Mouse (Mus musculus): ENCODE results near the gene Sry. TPM values are rescaled to one million over a fixed set of nuclear protein-coding genes. Genes with fewer than 3 reads are reported as not detected.

Gene Sry
- total RNA-seq (2014; rRNA removed) (not detected in 2 replicates), polyA plus RNA-seq (2015; fragmentation: Nextera tagmentation; extraction: Ambion mirVana) (not detected in 2 replicates)

- Histone ChIP-seq H3K9ac (replicated peaks; ENCODE audit: low read length) (no peak within 1 kb of the TSS), H3K27me3 (ENCODE audit: insufficient read depth, low read length) (no peaks in the 10 kb centered on the region), H3K4me2 (ENCODE audit: low read depth, low read length) (no peak within 1 kb of the TSS), H3K9me3 (ENCODE audit: low read length) (no peaks in the 10 kb centered on the region), H3K27ac (no peak within 1 kb of the TSS), H3K36me3 (ENCODE audit: insufficient read depth, low read length) (no peaks in the 10 kb centered on the region), H3K4me3 (ENCODE audit: low read length) (no peak within 1 kb of the TSS), H3K4me1 (ENCODE audit: insufficient read depth, low read length) (no peaks in the 10 kb centered on the region)
- DNase-seq (ENCODE audit: low spot score), result no peak
- TF ChIP-seq CTCF (IDR thresholded peaks at IDR 0.05; ENCODE audit: low read depth), result no peak
- WGBS, result no CpG with 5 or more reads among the region's 2 CpGs
- no peak for ATAC-seq
Measured at GRCm38 (mm10) chrY:2663558-2663957, at the start of gene Sry. TSS of gene Sry (minus strand) at chrY:2663658.

Other genes with a start within 250 kb of the Sry start
- gene H2al2c, start 64.6 kb downstream of the Sry start, total RNA-seq (2014; rRNA removed), result not detected in 2 replicates
- gene H2al2c, start 64.6 kb downstream of the Sry start, polyA plus RNA-seq (2015; fragmentation: Nextera tagmentation; extraction: Ambion mirVana), result not detected in 2 replicates
- gene H2al2b, start 57.0 kb upstream of the Sry start, total RNA-seq (2014; rRNA removed), result not detected in 2 replicates
- not detected in 2 replicates for gene H2al2b, start 57.0 kb upstream of the Sry start, polyA plus RNA-seq (2015; fragmentation: Nextera tagmentation; extraction: Ambion mirVana)
- not detected in 2 replicates for gene Gm4064, start 132.5 kb upstream of the Sry start, total RNA-seq (2014; rRNA removed)
- gene Gm4064, start 132.5 kb upstream of the Sry start, polyA plus RNA-seq (2015; fragmentation: Nextera tagmentation; extraction: Ambion mirVana), result not detected in 2 replicates
- gene Rbmy, start 167.0 kb upstream of the Sry start, total RNA-seq (2014; rRNA removed), result not detected in 2 replicates
- gene Rbmy, start 167.0 kb upstream of the Sry start, polyA plus RNA-seq (2015; fragmentation: Nextera tagmentation; extraction: Ambion mirVana), result not detected in 2 replicates
- not detected in 2 replicates for gene Gm10256, start 167.0 kb upstream of the Sry start, total RNA-seq (2014; rRNA removed)
- gene Gm10256, start 167.0 kb upstream of the Sry start, polyA plus RNA-seq (2015; fragmentation: Nextera tagmentation; extraction: Ambion mirVana), result not detected in 2 replicates
- not detected in 2 replicates for gene Gm10352, start 237.3 kb upstream of the Sry start, total RNA-seq (2014; rRNA removed)
- gene Gm10352, start 237.3 kb upstream of the Sry start, polyA plus RNA-seq (2015; fragmentation: Nextera tagmentation; extraction: Ambion mirVana), result 0.11 TPM in 1 of 2 replicates, not detected in the other